Mouse (Mus musculus) lung, adult 2 months (tissue): ENCODE data around the gene Ptpn3.

Experiments used
- CTCF ChIP-seq: fragments of 200-500 bp; IDR thresholded peaks from 2 replicates; pipeline ENCODE4 v1.5.1; 2011; ENCODE audit warnings: mild to moderate bottlenecking, low read length, control low read depth; ENCODE audit not compliant: insufficient read depth
- POLR2A ChIP-seq: fragments of 200-500 bp; IDR thresholded peaks from 2 replicates; pipeline ENCODE4 v1.6.1; 2011; ENCODE audit warnings: low read depth, mild to moderate bottlenecking, control low read depth, low read length, borderline replicate concordance; ENCODE audit errors: extremely low read depth

GRCm38 (mm10) chr4:57200661-57201060, 101.0 kb downstream of the Ptpn3 start:
- TF ChIP-seq CTCF (no peak), POLR2A (no peak)
